Mouse (Mus musculus): ENCODE results near the gene Acoxl.
A peak's percentile ranks its signal among the peaks of the same experiment; 100 is the strongest.

Gene Acoxl

DNA sequence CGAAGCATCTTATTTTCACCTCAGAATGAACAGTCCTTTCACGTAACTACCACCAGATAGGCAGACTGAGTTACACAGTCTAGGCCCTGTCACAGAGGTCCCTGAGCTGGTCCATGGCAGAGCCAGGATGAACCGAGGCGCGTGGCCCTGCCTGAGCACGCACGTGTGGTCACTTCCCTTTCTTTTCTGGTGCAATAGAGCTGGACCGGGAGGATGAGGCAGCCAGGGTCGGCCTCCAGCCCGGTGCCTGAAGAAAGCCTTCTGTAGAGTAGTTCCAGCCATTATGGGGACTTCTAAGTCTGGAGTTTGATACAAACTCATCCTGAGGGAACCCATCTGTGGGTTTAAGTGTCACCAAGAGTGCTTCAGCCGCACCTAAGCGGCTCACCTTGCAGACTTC lies 329.3 kb downstream of the Acoxl start:
- no peak for DNase-seq (ENCODE audit: inconsistent age in 2 of 2, low spot score in 1 of 2)

DNA sequence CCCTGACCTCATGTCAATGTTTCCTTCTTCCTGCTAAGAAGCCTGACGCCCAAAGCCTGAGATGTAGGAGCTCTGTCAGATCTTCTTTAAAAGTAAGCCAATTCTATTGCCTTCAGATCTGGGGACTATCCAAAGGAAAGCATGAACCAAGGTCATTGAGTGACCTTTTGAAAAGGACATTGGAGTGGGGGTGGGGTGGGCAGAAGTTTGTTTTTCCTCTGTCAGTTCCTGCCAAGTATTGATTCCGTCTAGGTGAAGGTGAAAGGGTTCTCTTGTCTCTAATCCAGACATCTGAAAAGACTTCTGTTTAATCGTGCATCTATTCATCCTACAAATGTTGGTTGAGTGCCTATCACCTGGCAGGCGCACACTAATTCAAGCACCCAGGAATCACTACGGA lies 330.8 kb downstream of the Acoxl start:
- DNase-seq (ENCODE audit: inconsistent age in 2 of 2, low spot score in 1 of 2): peak; percentile 43 to 76

DNA sequence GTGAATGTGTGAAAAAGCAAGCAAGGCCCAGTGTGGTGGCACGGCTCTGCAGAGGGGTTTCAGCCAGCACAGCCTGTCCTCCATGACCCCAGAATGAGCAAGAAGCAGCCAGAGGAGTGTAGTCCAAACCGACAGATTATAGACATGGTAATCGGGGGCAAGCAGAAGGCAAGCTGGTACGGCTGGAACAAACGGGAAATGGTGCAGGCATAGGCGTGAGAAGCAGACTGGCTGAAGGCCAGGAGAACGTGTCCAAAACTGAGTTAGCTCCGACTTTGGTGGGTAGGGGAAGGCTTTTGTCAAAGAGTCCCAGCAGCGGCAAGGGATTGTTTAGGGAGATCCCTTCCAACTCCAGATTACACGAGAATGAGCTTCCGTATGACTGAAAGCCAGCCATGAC lies 331.3 kb downstream of the Acoxl start:
- DNase-seq (ENCODE audit: inconsistent age in 2 of 2, low spot score in 1 of 2): no peak

- DNase-seq (ENCODE audit: inconsistent age in 2 of 2, low spot score in 1 of 2): no peak
Measured at GRCm38 (mm10) chr2:128170614-128171013, 331.9 kb downstream of the Acoxl start.

DNA sequence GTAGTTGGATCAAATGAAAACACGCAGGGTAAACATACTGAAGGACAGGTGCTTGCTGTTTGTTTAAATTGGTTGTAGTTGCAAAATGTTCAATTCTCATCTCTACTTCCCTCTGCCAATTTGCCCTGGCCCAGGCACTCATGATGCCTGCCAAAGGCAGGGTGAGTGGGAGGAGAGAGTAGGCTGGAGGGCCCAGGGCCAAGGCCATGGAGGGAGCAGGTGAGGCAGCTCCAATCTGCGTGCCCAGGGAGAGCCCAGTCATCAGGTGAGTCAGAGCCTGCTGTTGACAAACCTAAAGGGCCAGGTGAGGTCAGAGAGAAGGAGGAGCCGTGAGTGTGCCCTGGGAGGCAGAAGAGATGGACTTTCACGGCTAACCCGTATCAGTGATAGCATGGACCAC lies 333.6 kb downstream of the Acoxl start:
- DNase-seq (ENCODE audit: inconsistent age in 2 of 2, low spot score in 1 of 2): peak; percentile 73 to 81

All from adrenal gland, adult (tissue).